Mouse (Mus musculus): Measurements from ENCODE around the gene Olfr467. TPM values are rescaled to one million over a fixed set of nuclear protein-coding genes. Genes with fewer than 3 reads are reported as not detected.

Gene Olfr467
- not detected in 2 replicates for polyA plus RNA-seq (2012; rRNA removed)

DNA sequence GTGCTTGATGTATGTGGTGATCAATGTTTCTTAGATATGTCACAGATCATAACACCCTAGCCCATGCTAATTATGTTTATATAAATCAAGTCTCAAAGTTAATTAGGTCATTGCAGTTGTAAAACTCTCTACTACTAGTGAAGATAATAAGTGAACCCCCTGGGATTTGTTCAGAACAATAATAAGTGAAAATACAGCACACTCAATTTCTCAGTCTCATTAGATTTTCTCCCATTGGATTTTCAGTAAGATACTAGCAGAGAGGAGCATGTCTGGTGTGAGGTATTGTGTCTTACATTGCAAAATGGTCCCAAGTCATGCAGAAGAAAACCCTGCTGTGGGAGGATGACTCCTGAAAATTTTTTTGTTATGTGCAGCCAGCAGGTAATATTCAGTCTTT lies at the start of gene Olfr467:
Gene Olfr467, plus strand, starts transcription at position 301 of the 400 bp plus-strand sequence.

DNA sequence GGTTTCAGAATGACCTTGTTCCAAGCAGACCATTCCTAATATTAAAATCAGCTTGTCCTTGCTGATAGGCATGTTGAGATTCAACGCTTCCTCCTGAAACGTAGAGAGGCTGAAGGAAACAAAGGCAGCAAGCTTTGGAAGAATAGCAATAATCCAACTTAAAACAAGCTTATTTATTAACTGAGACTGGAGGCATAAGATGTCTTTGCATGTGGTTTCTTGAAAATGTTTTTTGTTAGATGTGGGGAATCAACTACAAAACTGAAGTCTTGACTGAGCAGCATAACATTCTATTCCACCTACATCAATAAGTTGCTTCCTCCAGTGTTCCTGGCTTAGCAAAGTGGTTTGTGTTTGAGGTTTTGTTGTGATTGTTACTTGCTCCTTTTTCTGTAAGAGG lies 11.0 kb upstream of the Olfr467 start, which contains the start of gene Ovch2:
Gene Ovch2, minus strand, starts transcription at position 101 of the 400 bp plus-strand sequence.

DNA sequence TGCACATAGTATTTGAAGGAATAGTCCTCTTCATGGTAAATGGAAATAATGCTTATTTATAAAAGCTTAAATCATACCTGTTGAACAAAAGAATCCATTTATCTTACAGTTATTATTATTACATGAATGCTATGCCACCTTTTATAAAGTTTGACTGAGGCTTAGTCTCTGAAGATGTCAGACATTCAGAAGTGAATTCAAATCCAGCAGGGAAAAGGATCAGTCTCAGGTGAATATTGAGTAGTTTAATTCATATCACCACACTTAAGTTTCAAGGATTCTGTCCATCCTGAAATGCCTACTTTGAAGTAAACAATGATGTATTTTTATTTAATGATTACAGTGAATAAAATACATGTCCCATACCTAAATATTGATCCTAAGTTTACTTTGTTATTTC lies 13.4 kb downstream of the Olfr467 start, which contains the start of gene Olfr469:
Gene Olfr469, minus strand, starts transcription at position 101 of the 400 bp plus-strand sequence.

DNA sequence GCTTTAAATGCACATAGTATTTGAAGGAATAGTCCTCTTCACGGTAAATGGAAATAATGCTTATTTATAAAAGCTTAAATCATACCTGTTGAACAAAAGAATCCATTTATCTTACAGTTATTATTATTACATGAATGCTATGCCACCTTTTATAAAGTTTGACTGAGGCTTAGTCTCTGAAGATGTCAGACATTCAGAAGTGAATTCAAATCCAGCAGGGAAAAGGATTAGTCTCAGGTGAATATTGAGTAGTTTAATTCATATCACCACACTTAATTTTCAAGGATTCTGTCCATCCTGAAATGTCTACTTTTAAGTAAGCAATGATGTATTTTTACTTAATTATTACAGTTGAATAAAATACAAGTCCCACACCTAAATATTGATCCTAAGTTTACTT lies 35.3 kb downstream of the Olfr467 start, which contains the start of gene Olfr470:
Gene Olfr470, minus strand, starts transcription at position 101 of the 400 bp plus-strand sequence.

Other genes with a start within 250 kb of the Olfr467 start
- gene Olfml1, start 244.8 kb upstream of the Olfr467 start, polyA plus RNA-seq (2012; rRNA removed) = 6.6 and 6.8 TPM in 2 replicates
- 8.7 and 9.2 TPM in 2 replicates for gene Ppfibp2, start 217.1 kb upstream of the Olfr467 start, polyA plus RNA-seq (2012; rRNA removed)
- gene 5330417H12Rik, start 187.1 kb upstream of the Olfr467 start, polyA plus RNA-seq (2012; rRNA removed) = not detected in 2 replicates
- gene Cyb5r2, start 54.2 kb upstream of the Olfr467 start, polyA plus RNA-seq (2012; rRNA removed) = 0.14 and 0.15 TPM in 2 replicates
- gene Ovch2, start 11.1 kb upstream of the Olfr467 start, polyA plus RNA-seq (2012; rRNA removed) = not detected in 2 replicates
- not detected in 2 replicates for gene Olfr469, start 13.3 kb downstream of the Olfr467 start, polyA plus RNA-seq (2012; rRNA removed)
- not detected in 2 replicates for gene Olfr470, start 35.2 kb downstream of the Olfr467 start, polyA plus RNA-seq (2012; rRNA removed)
- gene Olfr472, start 85.6 kb downstream of the Olfr467 start, polyA plus RNA-seq (2012; rRNA removed) = not detected in 2 replicates
- gene Olfr473, start 118.2 kb downstream of the Olfr467 start, polyA plus RNA-seq (2012; rRNA removed) = not detected in 2 replicates
- gene Olfr474, start 142.4 kb downstream of the Olfr467 start, polyA plus RNA-seq (2012; rRNA removed) = not detected in 2 replicates
- gene Olfr476, start 152.5 kb downstream of the Olfr467 start, polyA plus RNA-seq (2012; rRNA removed) = not detected in 2 replicates
- not detected in 2 replicates for gene Olfr477, start 174.4 kb downstream of the Olfr467 start, polyA plus RNA-seq (2012; rRNA removed)
- gene Olfr478, start 221.7 kb downstream of the Olfr467 start, polyA plus RNA-seq (2012; rRNA removed) = not detected in 2 replicates
- not detected in 2 replicates for gene Olfr479, start 238.4 kb downstream of the Olfr467 start, polyA plus RNA-seq (2012; rRNA removed)